Mouse (Mus musculus) kidney, adult 2 months (tissue): ENCODE measurements around the gene Comt. TPM values are rescaled to one million over a fixed set of nuclear protein-coding genes. Genes with fewer than 3 reads are reported as not detected.
A peak's percentile ranks its signal among the peaks of the same experiment; 100 is the strongest.

Source experiments
- DNase-seq: peaks from one replicate; pipeline ENCODE4 v3.0.0; 2021
- H3K27ac ChIP-seq: fragments of 200-500 bp; 2 replicates; pipeline ENCODE4 v1.5.1; 2012; ENCODE audit warnings: low read depth, low read length, control low read depth, inconsistent platforms; ENCODE audit not compliant: insufficient read depth
- H3K27me3 ChIP-seq: fragments of 200-500 bp; replicated peaks from 2 replicates; pipeline ENCODE4 v1.6.1; 2012; ENCODE audit warnings: mild to moderate bottlenecking, moderate library complexity, low read length, inconsistent platforms; ENCODE audit not compliant: control insufficient read depth, insufficient read depth
- H3K36me3 ChIP-seq: fragments of 200-500 bp; 2 replicates; pipeline ENCODE4 v1.6.1; 2012; ENCODE audit warnings: mild to moderate bottlenecking, moderate library complexity, low read length, inconsistent platforms; ENCODE audit not compliant: control insufficient read depth, insufficient read depth
- H3K4me1 ChIP-seq: fragments of 200-500 bp; 2 replicates; pipeline ENCODE4 v1.6.1; 2011; ENCODE audit warnings: low read length; ENCODE audit not compliant: control insufficient read depth, insufficient read depth
- H3K4me3 ChIP-seq: fragments of 200-500 bp; 2 replicates; pipeline ENCODE4 v1.5.1; 2011; ENCODE audit warnings: mild to moderate bottlenecking, low read depth, low read length, control low read depth; ENCODE audit not compliant: insufficient read depth
- CTCF ChIP-seq: fragments of 200-500 bp; conservative IDR thresholded peaks from 2 replicates; pipeline ENCODE4 v1.5.1; 2011; ENCODE audit warnings: low read depth, mild to moderate bottlenecking, control low read depth, low read length, moderate library complexity, mixed read lengths; ENCODE audit not compliant: insufficient read depth, insufficient read length
- POLR2A ChIP-seq: fragments of 200-500 bp; IDR thresholded peaks from one replicate; pipeline ENCODE4 v1.6.1; 2011; ENCODE audit warnings: low read depth, low read length, control low read depth
- WGBS: fragments of 180-500 bp; shearing (Covaris S2); methylation state at CpG from one replicate; pipeline ENCODE4 v1.1.7; 2018; 5-methylcytosine and 5-hydroxymethylcytosine counted together
- polyA plus RNA-seq: library from polyadenylated mRNA; depleted of rRNA; stranded (reverse); fragments of >200 nt; gene quantifications from 2 replicates; pipeline ENCODE4 v1.2.3, GENCODE M21; 2012

Comt gene
- polyA plus RNA-seq, 1 experiment: 519 TPM

DNA sequence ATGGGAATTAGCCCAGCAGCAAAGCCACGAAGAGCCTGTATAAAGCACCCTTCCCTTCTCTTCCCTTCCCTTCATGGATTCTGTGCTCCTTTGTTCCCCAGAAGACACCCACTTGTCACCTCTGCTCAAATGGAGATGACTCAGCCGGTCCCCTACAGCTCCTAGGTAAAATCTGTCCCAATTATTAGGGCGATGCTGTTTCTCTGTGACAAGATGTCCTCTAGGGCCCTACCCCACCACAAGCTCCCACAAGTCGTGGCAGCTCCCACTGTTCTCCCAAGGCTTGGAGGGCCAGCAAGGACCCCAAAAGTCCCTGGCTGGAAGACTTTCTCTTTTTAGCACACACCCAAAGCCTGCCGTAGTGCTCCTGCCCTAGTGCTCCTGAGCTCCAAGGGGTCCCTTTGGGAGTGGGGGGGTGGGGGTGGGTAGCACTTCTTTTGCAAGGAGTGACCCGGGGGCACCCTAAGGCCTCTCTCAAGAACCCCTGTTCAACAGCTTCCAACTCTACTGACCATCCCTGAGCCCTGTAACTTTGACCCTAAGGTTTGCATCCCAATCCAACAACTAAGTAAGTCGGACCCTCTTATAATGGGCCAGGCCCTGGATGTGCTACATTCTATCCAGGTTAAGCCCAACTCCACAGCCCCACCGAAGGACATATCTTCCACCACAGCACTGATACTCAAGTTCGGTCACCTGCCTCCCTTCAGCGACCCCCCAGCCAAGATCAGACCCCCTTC, 1.0 kb downstream of the Comt start:
- Histone ChIP-seq H3K27me3 (no peaks in the 10 kb centered on the region), H3K4me3 (peak overlapping the region; percentile 81), H3K36me3 (no peaks in the 10 kb centered on the region), H3K27ac (peak overlapping the region; percentile 70), H3K4me1 (peaks cover 23% of the 10 kb centered on the region)
- WGBS: 12% methylated on average over 10 of the region's 10 CpGs
- no peak for DNase-seq
- TF ChIP-seq POLR2A: no peak

- H3K27ac ChIP-seq: peak overlapping the region; percentile 20
- peaks cover 23% of the 10 kb centered on the region for H3K4me1 ChIP-seq
- no peaks in the 10 kb centered on the region for H3K27me3 ChIP-seq
- TF ChIP-seq POLR2A: no peak
- TF ChIP-seq CTCF: no peak
- no peak overlapping the region; the same call in 1 of the 2 replicates for H3K4me3 ChIP-seq
- WGBS: 48% methylated on average over 11 of the region's 11 CpGs
- no peak for DNase-seq
- H3K36me3 ChIP-seq: no peaks in the 10 kb centered on the region
Measured at GRCm38 (mm10) chr16:18424364-18425045, 2.1 kb downstream of the Comt start.

DNA sequence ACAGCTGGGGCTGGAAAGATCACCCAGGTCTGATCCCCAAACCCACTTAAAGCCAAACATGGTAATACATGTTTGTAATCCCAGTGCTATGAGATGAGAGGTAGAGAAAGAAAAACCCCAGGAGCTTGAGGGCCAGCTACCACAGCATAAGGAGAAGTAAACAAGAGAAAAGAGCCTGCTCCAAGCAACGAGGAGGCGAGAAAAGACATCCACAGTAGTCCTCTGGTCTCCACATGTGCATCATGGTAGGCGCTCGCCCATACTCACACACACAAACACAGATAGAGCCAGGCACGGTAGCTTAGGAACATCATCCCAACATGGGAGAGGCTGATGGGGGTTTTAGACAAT, 2.8 kb downstream of the Comt start:
- DNase-seq: no peak
- peak overlapping the region; percentile 33; the same call in 1 of the 2 replicates for H3K27ac ChIP-seq

GRCm38 (mm10) chr16:18423203-18423914, 3.3 kb downstream of the Comt start:
- Histone ChIP-seq H3K27me3 (no peaks in the 10 kb centered on the region), H3K27ac (0 out of 2 replicates have a peak overlapping the region, but pooled peaks have one; percentile 33), H3K36me3 (no peaks in the 10 kb centered on the region), H3K4me3 (no peak overlapping the region), H3K4me1 (peaks cover 23% of the 10 kb centered on the region)
- DNase-seq: peak; percentile 68
- no peak for TF ChIP-seq POLR2A
- no peak for TF ChIP-seq CTCF
- WGBS: 27% methylated on average over 7 of the region's 7 CpGs

More for the DNA sequence above, 2.8 kb downstream of the Comt start:
- Histone ChIP-seq H3K4me3 (no peak overlapping the region), H3K27me3 (no peaks in the 10 kb centered on the region), H3K4me1 (peaks cover 23% of the 10 kb centered on the region), H3K36me3 (no peaks in the 10 kb centered on the region)
- WGBS: 77% methylated on average over 5 of the region's 5 CpGs
- TF ChIP-seq POLR2A (no peak), CTCF (no peak)

DNA sequence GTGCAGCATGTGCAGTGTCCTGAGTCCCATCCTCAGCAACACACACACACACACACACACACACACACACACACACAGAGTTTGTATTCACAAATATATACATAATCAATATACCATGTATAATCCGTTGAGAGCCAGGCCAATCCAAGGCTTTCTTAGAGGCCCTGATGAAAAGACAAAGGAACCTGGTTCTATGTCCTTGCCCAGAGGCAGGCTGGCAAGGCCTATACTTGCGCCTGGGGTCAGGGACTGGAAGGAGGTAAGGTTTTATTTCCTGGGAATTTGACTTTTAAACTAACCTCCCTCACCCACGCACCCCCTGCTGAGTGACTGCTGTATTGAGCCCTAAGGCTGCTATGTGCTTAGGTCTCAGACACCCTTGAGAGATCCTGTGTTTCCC, 6.1 kb downstream of the Comt start:
- no peak for TF ChIP-seq POLR2A
- no peak for TF ChIP-seq CTCF

DNA sequence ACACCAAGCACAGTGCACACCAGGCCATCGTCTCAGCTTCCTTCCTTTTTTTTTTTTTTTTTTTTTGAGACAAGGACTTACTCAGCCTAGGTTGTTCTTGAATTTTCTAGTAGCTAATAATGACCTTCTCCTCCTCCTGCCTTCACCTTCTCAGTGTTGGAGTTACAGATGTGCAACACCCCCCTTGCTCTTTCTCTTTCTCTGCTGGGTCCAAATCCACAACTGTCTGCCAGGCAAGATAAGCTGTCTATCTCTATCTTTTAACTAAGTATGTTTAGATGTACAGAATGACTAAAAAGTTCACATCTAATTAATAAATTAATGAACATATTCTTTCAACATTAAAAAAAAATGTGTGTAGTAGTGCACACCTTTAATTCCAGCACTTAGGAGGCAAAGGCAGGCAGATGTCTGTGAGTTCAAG, 7.0 kb downstream of the Comt start:
- DNase-seq: no peak
- Histone ChIP-seq H3K27me3 (no peaks in the 10 kb centered on the region), H3K36me3 (no peaks in the 10 kb centered on the region), H3K4me1 (peaks cover 32% of the 10 kb centered on the region), H3K27ac (no peak overlapping the region), H3K4me3 (no peak overlapping the region)
- 79% methylated on average over 1 of the region's 1 CpGs for WGBS
- TF ChIP-seq POLR2A: no peak
- no peak for TF ChIP-seq CTCF

More for the DNA sequence above, 6.1 kb downstream of the Comt start:
- Histone ChIP-seq H3K4me3 (no peak overlapping the region), H3K36me3 (no peaks in the 10 kb centered on the region), H3K27me3 (no peaks in the 10 kb centered on the region), H3K27ac (no peak overlapping the region), H3K4me1 (peaks cover 42% of the 10 kb centered on the region)
- no peak for DNase-seq
- WGBS: 55% methylated on average over 3 of the region's 3 CpGs
